Mouse (Mus musculus) thymus, adult 2 months (tissue): ENCODE measurements at regions not wholly inside any gene's neighbourhood (a gene's known extent, or its start where the extent isn't known, plus 50 kb on each side); places are given as distances from the start of the nearest gene placed in this dataset.

ENCODE experiments used
- CTCF ChIP-seq: fragments of 200-500 bp; IDR thresholded peaks from 2 replicates; pipeline ENCODE4 v1.5.1; 2012; ENCODE audit warnings: mild to moderate bottlenecking, control low read depth, low read length, moderate library complexity, borderline replicate concordance; ENCODE audit not compliant: control insufficient read depth, poor library complexity, insufficient read depth; ENCODE audit errors: extremely low read depth
- POLR2A ChIP-seq: fragments of 200-500 bp; IDR thresholded peaks from 2 replicates; pipeline ENCODE4 v1.6.1; 2012; ENCODE audit warnings: mild to moderate bottlenecking, low read length, control low read depth, moderate library complexity; ENCODE audit not compliant: control insufficient read depth, poor library complexity, insufficient read depth; ENCODE audit errors: extremely low read depth

- TF ChIP-seq CTCF (no peak), POLR2A (no peak)
Measured at GRCm38 (mm10) chr1:13849071-13849470, 2244.1 kb downstream of the 4930444P10Rik start.
